Mouse (Mus musculus): ENCODE data around the gene Efemp2. TPM values are rescaled to one million over a fixed set of nuclear protein-coding genes. Genes with fewer than 3 reads are reported as not detected.
A peak's percentile ranks its signal among the peaks of the same experiment; 100 is the strongest.

Efemp2 gene
- polyA plus RNA-seq, 1 experiment from 2014 or later: 179 TPM

- H3K27me3 ChIP-seq: no peaks in the 10 kb centered on the region
- peak overlapping the region; percentile 78 for H3K4me2 ChIP-seq
- no peaks in the 10 kb centered on the region for H3K9me3 ChIP-seq (replicated peaks)
- H3K4me3 ChIP-seq (replicated peaks): peak overlapping the region; percentile 41
- H3K4me1 ChIP-seq: peaks cover 22% of the 10 kb centered on the region
- H3K27ac ChIP-seq: peak overlapping the region; percentile 82
- 9% methylated on average over 16 of the region's 16 CpGs for WGBS
- no peaks in the 10 kb centered on the region for H3K36me3 ChIP-seq
- H3K9ac ChIP-seq: peak overlapping the region; percentile 42
- peak; percentile 68 for ATAC-seq (replicated peaks; ENCODE audit: low FRiP score)
These were observed 40.5 kb upstream of the Efemp2 start for GRCm38 (mm10) chr19:5432992-5433852.

GRCm38 (mm10) chr19:5433951-5434350 is 39.8 kb upstream of the Efemp2 start:
- ATAC-seq (replicated peaks; ENCODE audit: low FRiP score): no peak
- H3K27me3 ChIP-seq: no peaks in the 10 kb centered on the region
- peak overlapping the region; percentile 42; the same call in 1 of the 2 replicates for H3K9ac ChIP-seq
- 62% methylated on average over 7 of the region's 7 CpGs for WGBS
- H3K9me3 ChIP-seq (replicated peaks): no peaks in the 10 kb centered on the region
- peak overlapping the region; percentile 82 for H3K27ac ChIP-seq
- peak overlapping the region; percentile 41 for H3K4me3 ChIP-seq (replicated peaks)
- no peaks in the 10 kb centered on the region for H3K36me3 ChIP-seq
- peaks cover 19% of the 10 kb centered on the region for H3K4me1 ChIP-seq
- H3K4me2 ChIP-seq: peak overlapping the region; percentile 78

GRCm38 (mm10) chr19:5444371-5444908 is 29.3 kb upstream of the Efemp2 start:
- Histone ChIP-seq H3K9ac (no peak overlapping the region), H3K4me1 (peaks cover 28% of the 10 kb centered on the region), H3K27me3 (peaks cover 44% of the 10 kb centered on the region), H3K4me2 (peak overlapping the region; percentile 23; the same call in 1 of the 2 replicates), H3K9me3 (replicated peaks) (peaks cover 5% of the 10 kb centered on the region; the same call in 1 of the 2 replicates), H3K36me3 (no peaks in the 10 kb centered on the region), H3K27ac (no peak overlapping the region), H3K4me3 (replicated peaks) (no peak overlapping the region)
- WGBS: 63% methylated on average over 9 of the region's 9 CpGs
- no peak for ATAC-seq (replicated peaks; ENCODE audit: low FRiP score)

- Histone ChIP-seq H3K36me3 (no peaks in the 10 kb centered on the region), H3K4me2 (peak overlapping the region; percentile 23; the same call in 1 of the 2 replicates), H3K9ac (no peak overlapping the region), H3K4me1 (peaks cover 28% of the 10 kb centered on the region), H3K4me3 (replicated peaks) (no peak overlapping the region; the same call in 1 of the 2 replicates), H3K9me3 (replicated peaks) (peaks cover 5% of the 10 kb centered on the region; the same call in 1 of the 2 replicates), H3K27ac (no peak overlapping the region), H3K27me3 (peaks cover 50% of the 10 kb centered on the region)
- 18% methylated on average over 7 of the region's 7 CpGs for WGBS
- no peak for ATAC-seq (replicated peaks; ENCODE audit: low FRiP score)
These were observed 28.8 kb upstream of the Efemp2 start for GRCm38 (mm10) chr19:5444954-5445353.

- ATAC-seq (replicated peaks; ENCODE audit: low FRiP score): no peak
- no peak overlapping the region for H3K9ac ChIP-seq
- H3K4me2 ChIP-seq: no peak overlapping the region
- H3K36me3 ChIP-seq: no peaks in the 10 kb centered on the region
- H3K27me3 ChIP-seq: peaks cover 57% of the 10 kb centered on the region
- peaks cover 28% of the 10 kb centered on the region for H3K4me1 ChIP-seq
- 84% methylated on average over 5 of the region's 5 CpGs for WGBS
- H3K9me3 ChIP-seq (replicated peaks): no peaks in the 10 kb centered on the region
- no peak overlapping the region for H3K4me3 ChIP-seq (replicated peaks)
- no peak overlapping the region for H3K27ac ChIP-seq
These were observed 28.0 kb upstream of the Efemp2 start for GRCm38 (mm10) chr19:5445747-5446146.

GRCm38 (mm10) chr19:5447515-5448353 is 26.0 kb upstream of the Efemp2 start, which contains the start of gene Fosl1:
TSS of gene Fosl1 (plus strand) at chr19:5447547.
- peak within 1 kb of the TSS; percentile 98 for H3K4me2 ChIP-seq
- peak within 1 kb of the TSS; percentile 58 for H3K4me3 ChIP-seq (replicated peaks)
- H3K9me3 ChIP-seq (replicated peaks): no peaks in the 10 kb centered on the region
- H3K36me3 ChIP-seq: no peaks in the 10 kb centered on the region
- peaks cover 28% of the 10 kb centered on the region for H3K4me1 ChIP-seq
- peaks cover 59% of the 10 kb centered on the region for H3K27me3 ChIP-seq
- H3K27ac ChIP-seq: no peak within 1 kb of the TSS
- under 1% methylated on average over 70 of the region's 70 CpGs for WGBS
- ATAC-seq (replicated peaks; ENCODE audit: low FRiP score): peak; percentile 46
- H3K9ac ChIP-seq: peak within 1 kb of the TSS; percentile 40

GRCm38 (mm10) chr19:5448354-5449150 is 25.2 kb upstream of the Efemp2 start:
- Histone ChIP-seq H3K4me2 (peak overlapping the region; percentile 98), H3K9ac (peak overlapping the region; percentile 40; the same call in 1 of the 2 replicates), H3K4me3 (replicated peaks) (peak overlapping the region; percentile 58), H3K36me3 (peaks cover under 1% of the 10 kb centered on the region; the same call in 1 of the 2 replicates), H3K4me1 (peaks cover 28% of the 10 kb centered on the region), H3K9me3 (replicated peaks) (no peaks in the 10 kb centered on the region), H3K27me3 (peaks cover 59% of the 10 kb centered on the region), H3K27ac (no peak overlapping the region)
- WGBS: 5% methylated on average over 36 of the region's 36 CpGs
- ATAC-seq (replicated peaks; ENCODE audit: low FRiP score): 0 out of 2 replicates have a peak, but pooled peaks have one; percentile 20

GRCm38 (mm10) chr19:5449673-5450072 is 24.1 kb upstream of the Efemp2 start:
- Histone ChIP-seq H3K36me3 (peaks cover 11% of the 10 kb centered on the region), H3K4me3 (replicated peaks) (no peak overlapping the region), H3K27ac (no peak overlapping the region), H3K27me3 (peaks cover 54% of the 10 kb centered on the region), H3K4me1 (peaks cover 33% of the 10 kb centered on the region), H3K9ac (no peak overlapping the region), H3K4me2 (no peak overlapping the region), H3K9me3 (replicated peaks) (no peaks in the 10 kb centered on the region)
- ATAC-seq (replicated peaks; ENCODE audit: low FRiP score): no peak
- 89% methylated on average over 3 of the region's 3 CpGs for WGBS

- WGBS: 78% methylated on average over 6 of the region's 6 CpGs
- ATAC-seq (replicated peaks; ENCODE audit: low FRiP score): no peak
- H3K4me2 ChIP-seq: no peak overlapping the region
- H3K9ac ChIP-seq: no peak overlapping the region
- H3K36me3 ChIP-seq: peaks cover 13% of the 10 kb centered on the region
- no peak overlapping the region for H3K27ac ChIP-seq
- peaks cover 48% of the 10 kb centered on the region for H3K4me1 ChIP-seq
- H3K4me3 ChIP-seq (replicated peaks): no peak overlapping the region
- no peaks in the 10 kb centered on the region for H3K9me3 ChIP-seq (replicated peaks)
- H3K27me3 ChIP-seq: peaks cover 42% of the 10 kb centered on the region
These were observed 22.0 kb upstream of the Efemp2 start for GRCm38 (mm10) chr19:5451766-5452165.

GRCm38 (mm10) chr19:5455037-5455436 is 18.7 kb upstream of the Efemp2 start:
- ATAC-seq (replicated peaks; ENCODE audit: low FRiP score): no peak
- Histone ChIP-seq H3K27me3 (peaks cover 11% of the 10 kb centered on the region), H3K9me3 (replicated peaks) (no peaks in the 10 kb centered on the region), H3K4me1 (peaks cover 45% of the 10 kb centered on the region), H3K36me3 (peaks cover 13% of the 10 kb centered on the region), H3K4me2 (peak overlapping the region; percentile 95), H3K9ac (peak overlapping the region; percentile 6), H3K4me3 (replicated peaks) (peak overlapping the region; percentile 68), H3K27ac (no peak overlapping the region; the same call in 1 of the 2 replicates)
- 66% methylated on average over 12 of the region's 12 CpGs for WGBS

GRCm38 (mm10) chr19:5455568-5455967 is 18.2 kb upstream of the Efemp2 start:
- Histone ChIP-seq H3K4me2 (peak overlapping the region; percentile 95), H3K4me3 (replicated peaks) (peak overlapping the region; percentile 68), H3K4me1 (peaks cover 47% of the 10 kb centered on the region), H3K27me3 (peaks cover 6% of the 10 kb centered on the region; the same call in 1 of the 2 replicates), H3K36me3 (peaks cover 13% of the 10 kb centered on the region), H3K9ac (peak overlapping the region; percentile 6; the same call in 1 of the 2 replicates), H3K9me3 (replicated peaks) (no peaks in the 10 kb centered on the region), H3K27ac (peak overlapping the region; percentile 92)
- 55% methylated on average over 8 of the region's 8 CpGs for WGBS
- no peak for ATAC-seq (replicated peaks; ENCODE audit: low FRiP score)

Data from kidney, embryonic 15.5 days (tissue).